In genomic region chr2:145888766-145889480, GRCm38 (mm10) we compare ENCODE assay signal across 9 mouse cellular contexts. TPM values are rescaled to one million over a fixed set of nuclear protein-coding genes. Genes with fewer than 3 reads are reported as not detected.
DNase-seq lines count a peak whose midpoint lies in the region; ATAC-seq and TF ChIP-seq lines count a peak whose summit lies in the region.
"Had no signal": no experiment of that assay in that cellular context is flagged by ENCODE, and none has a peak within 500 bp of the region (broad histone marks: within the 10 kb centered on the region; RNA-seq: fewer than 3 reads in every experiment).

No protein-coding gene starts in this region.

- H3K36me3 ChIP-seq in heart, embryonic 13.5 days = peaks cover 33% of the 10 kb centered on the region
- H3K36me3 ChIP-seq in lung, postnatal 0 days (ENCODE audit: insufficient read depth, low read length) = peaks cover 29% of the 10 kb centered on the region
- H3K36me3 ChIP-seq in stomach, embryonic 16.5 days (ENCODE audit: control insufficient read depth, insufficient read depth, low read length) = 0 out of 2 replicates have a peak, but pooled peaks cover 8% of the 10 kb centered on the region

- H3K9me3 ChIP-seq in heart, embryonic 13.5 days = no peaks in the 10 kb centered on the region
- H3K9me3 ChIP-seq in lung, postnatal 0 days (ENCODE audit: low read length) = no peaks in the 10 kb centered on the region
- H3K9me3 ChIP-seq in stomach, embryonic 16.5 days (replicated peaks; ENCODE audit: control insufficient read depth, low read length) = no peaks in the 10 kb centered on the region
- H3K9me3 ChIP-seq: midbrain, embryonic 13.5 days had no signal

- H3K27me3 ChIP-seq in heart, embryonic 13.5 days (replicated peaks) = no peaks in the 10 kb centered on the region
- no peaks in the 10 kb centered on the region for H3K27me3 ChIP-seq in lung, postnatal 0 days (replicated peaks; ENCODE audit: insufficient read depth, low read length)
- no peaks in the 10 kb centered on the region for H3K27me3 ChIP-seq in stomach, embryonic 16.5 days (ENCODE audit: control insufficient read depth, insufficient read depth, low read length)
- H3K27me3 ChIP-seq: midbrain, embryonic 13.5 days had no signal

- no peak overlapping the region for H3K4me3 ChIP-seq in heart, embryonic 13.5 days
- no peak overlapping the region for H3K4me3 ChIP-seq in lung, postnatal 0 days (ENCODE audit: low read depth, low read length)
- no peak overlapping the region for H3K4me3 ChIP-seq in stomach, embryonic 16.5 days (replicated peaks; ENCODE audit: low read length)
- H3K4me3 ChIP-seq: midbrain, embryonic 13.5 days had no signal

- DNase-seq in heart, adult 9 months (ENCODE audit: low spot score in 2 of 2) = no peak
- no peak for DNase-seq in lung, postnatal 0 days (ENCODE audit: low spot score)
- DNase-seq in lung, adult 18-20 months = no peak
- peak; percentile 70 for DNase-seq in layer of hippocampus, adult 9-11 months
- no peak for DNase-seq in embryo, embryonic 9.5 days (ENCODE audit: extremely low spot score)
- no peak for DNase-seq in frontal cortex, postnatal 10 days (ENCODE audit: low spot score in 2 of 2)

- H3K4me2 ChIP-seq in heart, embryonic 13.5 days = peak overlapping the region; percentile 54
- no peak overlapping the region for H3K4me2 ChIP-seq in lung, postnatal 0 days (replicated peaks; ENCODE audit: low read depth, low read length)
- no peak overlapping the region for H3K4me2 ChIP-seq in stomach, embryonic 16.5 days (ENCODE audit: low read depth, low read length)
- H3K4me2 ChIP-seq: midbrain, embryonic 13.5 days had no signal

- TF ChIP-seq CTCF in lung, postnatal 0 days (IDR thresholded peaks at IDR 0.05) = no peak

- H3K9ac ChIP-seq in heart, embryonic 13.5 days = no peak overlapping the region
- H3K9ac ChIP-seq in lung, postnatal 0 days (replicated peaks; ENCODE audit: low read depth) = no peak overlapping the region
- H3K9ac ChIP-seq in stomach, embryonic 16.5 days (ENCODE audit: low read length) = no peak overlapping the region
- H3K9ac ChIP-seq: midbrain, embryonic 13.5 days had no signal

- WGBS in heart, embryonic 13.5 days = 47% methylated on average over 6 of the region's 6 CpGs
- WGBS in lung, postnatal 0 days = 46% methylated on average over 6 of the region's 6 CpGs
- WGBS in stomach, embryonic 16.5 days = 72% methylated on average over 6 of the region's 6 CpGs

- 0 out of 2 replicates have a peak, but pooled peaks have one; percentile 8 for ATAC-seq in heart, embryonic 13.5 days (ENCODE audit: extremely low read depth, insufficient number of reproducible peaks, low FRiP score, low TSS enrichment)
- no peak for ATAC-seq in lung, postnatal 0 days
- 0 out of 2 replicates have a peak, but pooled peaks have one; percentile 4 for ATAC-seq in stomach, embryonic 16.5 days (ENCODE audit: insufficient read depth, low FRiP score)

- H3K27ac ChIP-seq in heart, embryonic 13.5 days (replicated peaks) = peak overlapping the region; percentile 96
- peak overlapping the region; percentile 83 for H3K27ac ChIP-seq in lung, postnatal 0 days (ENCODE audit: low read length)
- H3K27ac ChIP-seq in stomach, embryonic 16.5 days (ENCODE audit: low read length) = peak overlapping the region; percentile 87
- H3K27ac ChIP-seq: midbrain, embryonic 13.5 days had no signal

- no peak for TF ChIP-seq EP300 in lung, postnatal 0 days (IDR thresholded peaks at IDR 0.05)

- peaks cover 51% of the 10 kb centered on the region for H3K4me1 ChIP-seq in heart, embryonic 13.5 days
- H3K4me1 ChIP-seq in lung, postnatal 0 days (ENCODE audit: insufficient read depth, low read depth, low read length) = peaks cover 17% of the 10 kb centered on the region; the same call in 1 of the 2 replicates
- H3K4me1 ChIP-seq in stomach, embryonic 16.5 days (ENCODE audit: control insufficient read depth, insufficient read depth, low read length) = peaks cover 30% of the 10 kb centered on the region

RNA-seq across cellular contexts. Expression of gene Naa20, which starts 13.0 kb away (rescaled TPM):
- polyA plus RNA-seq in heart, embryonic 13.5 days (2015; fragmentation: Nextera tagmentation; extraction: Ambion mirVana) = 145 and 181 TPM in 2 replicates
- 108 and 118 TPM in 2 replicates for polyA plus RNA-seq in lung, postnatal 0 days (2015; fragmentation: Nextera tagmentation; extraction: Ambion mirVana)
- 144 and 160 TPM in 2 replicates for polyA plus RNA-seq in stomach, embryonic 16.5 days (2015; fragmentation: Nextera tagmentation; extraction: Ambion mirVana)

RNA-seq across cellular contexts. Expression of gene Cfap61, which starts 45.7 kb away (rescaled TPM):
- polyA plus RNA-seq in heart, embryonic 13.5 days (2015; fragmentation: Nextera tagmentation; extraction: Ambion mirVana) = 0.71 and 1.6 TPM in 2 replicates
- 2.2 and 4.9 TPM in 2 replicates for polyA plus RNA-seq in lung, postnatal 0 days (2015; fragmentation: Nextera tagmentation; extraction: Ambion mirVana)
- 0.12 and 0.13 TPM in 2 replicates for polyA plus RNA-seq in stomach, embryonic 16.5 days (2015; fragmentation: Nextera tagmentation; extraction: Ambion mirVana)

RNA-seq across cellular contexts. Expression of gene Crnkl1, which starts 45.9 kb away (rescaled TPM):
- 15.3 and 16.3 TPM in 2 replicates for polyA plus RNA-seq in heart, embryonic 13.5 days (2015; fragmentation: Nextera tagmentation; extraction: Ambion mirVana)
- 20.2 and 20.7 TPM in 2 replicates for polyA plus RNA-seq in lung, postnatal 0 days (2015; fragmentation: Nextera tagmentation; extraction: Ambion mirVana)
- polyA plus RNA-seq in stomach, embryonic 16.5 days (2015; fragmentation: Nextera tagmentation; extraction: Ambion mirVana) = 21.7 and 24.8 TPM in 2 replicates
